Mouse (Mus musculus): ENCODE measurements around the gene Taok2. TPM values are rescaled to one million over a fixed set of nuclear protein-coding genes. Genes with fewer than 3 reads are reported as not detected.

Gene Taok2
- polyA plus RNA-seq, 1 experiment from 2014 or later: 25.9 TPM

- Histone ChIP-seq H3K27ac (ENCODE audit: low read depth, low read length) (no peak overlapping the region), H3K4me3 (ENCODE audit: low read depth, low read length) (peak overlapping the region; percentile 55), H3K4me2 (ENCODE audit: low read length) (peak overlapping the region; percentile 99), H3K9ac (ENCODE audit: low read length) (peak overlapping the region; percentile 74), H3K9me3 (replicated peaks; ENCODE audit: control insufficient read depth, low read length) (no peaks in the 10 kb centered on the region), H3K27me3 (replicated peaks; ENCODE audit: control insufficient read depth, insufficient read depth, low read length) (0 out of 2 replicates have a peak, but pooled peaks cover 8% of the 10 kb centered on the region), H3K36me3 (ENCODE audit: control insufficient read depth, insufficient read depth, low read length) (peaks cover 23% of the 10 kb centered on the region), H3K4me1 (ENCODE audit: control insufficient read depth, insufficient read depth, low read length) (peaks cover 12% of the 10 kb centered on the region)
- ATAC-seq (peak; percentile 29; the same call in 1 of the 2 replicates), DNase-seq (ENCODE audit: low spot score) (peak; percentile 13)
- WGBS: 25% methylated on average over 10 of the region's 10 CpGs
These were observed 35.7 kb downstream of the Taok2 start for GRCm38 (mm10) chr7:126848794-126849193.

GRCm38 (mm10) chr7:126847421-126848398, 36.8 kb downstream of the Taok2 start:
- ATAC-seq (peak; percentile 62), DNase-seq (ENCODE audit: low spot score) (peak; percentile 68)
- no peak overlapping the region for H3K27ac ChIP-seq (ENCODE audit: low read depth, low read length)
- H3K36me3 ChIP-seq (ENCODE audit: control insufficient read depth, insufficient read depth, low read length): peaks cover 12% of the 10 kb centered on the region
- under 1% methylated on average over 73 of the region's 74 CpGs for WGBS
- H3K4me1 ChIP-seq (ENCODE audit: control insufficient read depth, insufficient read depth, low read length): peaks cover 12% of the 10 kb centered on the region
- peak overlapping the region; percentile 55 for H3K4me3 ChIP-seq (ENCODE audit: low read depth, low read length)
- H3K9me3 ChIP-seq (replicated peaks; ENCODE audit: control insufficient read depth, low read length): no peaks in the 10 kb centered on the region
- peak overlapping the region; percentile 99 for H3K4me2 ChIP-seq (ENCODE audit: low read length)
- H3K27me3 ChIP-seq (replicated peaks; ENCODE audit: control insufficient read depth, insufficient read depth, low read length): 0 out of 2 replicates have a peak, but pooled peaks cover 8% of the 10 kb centered on the region
- peak overlapping the region; percentile 74 for H3K9ac ChIP-seq (ENCODE audit: low read length)

GRCm38 (mm10) chr7:126847116-126847420, 37.4 kb downstream of the Taok2 start, which contains the start of gene Doc2a:
Gene Doc2a (plus strand): TSS chr7:126847416.
- Histone ChIP-seq H3K4me3 (ENCODE audit: low read depth, low read length) (peak within 1 kb of the TSS; percentile 55), H3K4me1 (ENCODE audit: control insufficient read depth, insufficient read depth, low read length) (peaks cover 12% of the 10 kb centered on the region), H3K36me3 (ENCODE audit: control insufficient read depth, insufficient read depth, low read length) (peaks cover 6% of the 10 kb centered on the region), H3K9me3 (replicated peaks; ENCODE audit: control insufficient read depth, low read length) (no peaks in the 10 kb centered on the region), H3K4me2 (ENCODE audit: low read length) (peak within 1 kb of the TSS; percentile 99), H3K9ac (ENCODE audit: low read length) (peak within 1 kb of the TSS; percentile 74), H3K27ac (ENCODE audit: low read depth, low read length) (no peak within 1 kb of the TSS), H3K27me3 (replicated peaks; ENCODE audit: control insufficient read depth, insufficient read depth, low read length) (0 out of 2 replicates have a peak, but pooled peaks cover 8% of the 10 kb centered on the region)
- WGBS: 25% methylated on average over 4 of the region's 4 CpGs
- ATAC-seq: no peak
- DNase-seq (ENCODE audit: low spot score): no peak

- Histone ChIP-seq H3K4me3 (ENCODE audit: low read depth, low read length) (no peak overlapping the region), H3K27ac (ENCODE audit: low read depth, low read length) (no peak overlapping the region), H3K4me2 (ENCODE audit: low read length) (no peak overlapping the region), H3K4me1 (ENCODE audit: control insufficient read depth, insufficient read depth, low read length) (peaks cover 12% of the 10 kb centered on the region), H3K9ac (ENCODE audit: low read length) (no peak overlapping the region), H3K9me3 (replicated peaks; ENCODE audit: control insufficient read depth, low read length) (no peaks in the 10 kb centered on the region), H3K36me3 (ENCODE audit: control insufficient read depth, insufficient read depth, low read length) (no peaks in the 10 kb centered on the region), H3K27me3 (replicated peaks; ENCODE audit: control insufficient read depth, insufficient read depth, low read length) (0 out of 2 replicates have a peak, but pooled peaks cover 8% of the 10 kb centered on the region)
- no peak for ATAC-seq
- WGBS: 15% methylated on average over 2 of the region's 2 CpGs
- DNase-seq (ENCODE audit: low spot score): peak; percentile 52
These were observed 39.0 kb downstream of the Taok2 start for GRCm38 (mm10) chr7:126845516-126845915.

- Histone ChIP-seq H3K9ac (ENCODE audit: low read length) (no peak overlapping the region), H3K36me3 (ENCODE audit: control insufficient read depth, insufficient read depth, low read length) (no peaks in the 10 kb centered on the region), H3K27me3 (replicated peaks; ENCODE audit: control insufficient read depth, insufficient read depth, low read length) (no peaks in the 10 kb centered on the region), H3K4me1 (ENCODE audit: control insufficient read depth, insufficient read depth, low read length) (peaks cover 5% of the 10 kb centered on the region), H3K9me3 (replicated peaks; ENCODE audit: control insufficient read depth, low read length) (no peaks in the 10 kb centered on the region), H3K4me3 (ENCODE audit: low read depth, low read length) (no peak overlapping the region), H3K4me2 (ENCODE audit: low read length) (no peak overlapping the region), H3K27ac (ENCODE audit: low read depth, low read length) (no peak overlapping the region)
- ATAC-seq: no peak
- 76% methylated on average over 9 of the region's 9 CpGs for WGBS
- DNase-seq (ENCODE audit: low spot score): no peak
These were observed 41.2 kb downstream of the Taok2 start for GRCm38 (mm10) chr7:126843276-126843675.

GRCm38 (mm10) chr7:126833294-126833693, 51.2 kb downstream of the Taok2 start:
- ATAC-seq (no peak), DNase-seq (ENCODE audit: low spot score) (no peak)
- 0 out of 2 replicates have a peak, but pooled peaks cover 5% of the 10 kb centered on the region for H3K36me3 ChIP-seq (ENCODE audit: control insufficient read depth, insufficient read depth, low read length)
- no peak overlapping the region for H3K9ac ChIP-seq (ENCODE audit: low read length)
- H3K4me2 ChIP-seq (ENCODE audit: low read length): no peak overlapping the region
- no peaks in the 10 kb centered on the region for H3K9me3 ChIP-seq (replicated peaks; ENCODE audit: control insufficient read depth, low read length)
- WGBS: 94% methylated on average over 1 of the region's 1 CpGs
- H3K27ac ChIP-seq (ENCODE audit: low read depth, low read length): no peak overlapping the region
- no peaks in the 10 kb centered on the region for H3K4me1 ChIP-seq (ENCODE audit: control insufficient read depth, insufficient read depth, low read length)
- no peaks in the 10 kb centered on the region for H3K27me3 ChIP-seq (replicated peaks; ENCODE audit: control insufficient read depth, insufficient read depth, low read length)
- H3K4me3 ChIP-seq (ENCODE audit: low read depth, low read length): no peak overlapping the region

GRCm38 (mm10) chr7:126832036-126832598, 52.4 kb downstream of the Taok2 start:
- H3K27ac ChIP-seq (ENCODE audit: low read depth, low read length): 0 out of 2 replicates have a peak overlapping the region, but pooled peaks have one; percentile 5
- H3K4me1 ChIP-seq (ENCODE audit: control insufficient read depth, insufficient read depth, low read length): no peaks in the 10 kb centered on the region
- H3K9ac ChIP-seq (ENCODE audit: low read length): no peak overlapping the region
- DNase-seq (ENCODE audit: low spot score) (peak; percentile 88), ATAC-seq (peak; percentile 91)
- peak overlapping the region; percentile 57 for H3K4me2 ChIP-seq (ENCODE audit: low read length)
- no peaks in the 10 kb centered on the region for H3K27me3 ChIP-seq (replicated peaks; ENCODE audit: control insufficient read depth, insufficient read depth, low read length)
- peak overlapping the region; percentile 23 for H3K4me3 ChIP-seq (ENCODE audit: low read depth, low read length)
- WGBS: under 1% methylated on average over 21 of the region's 21 CpGs
- 0 out of 2 replicates have a peak, but pooled peaks cover 5% of the 10 kb centered on the region for H3K36me3 ChIP-seq (ENCODE audit: control insufficient read depth, insufficient read depth, low read length)
- H3K9me3 ChIP-seq (replicated peaks; ENCODE audit: control insufficient read depth, low read length): no peaks in the 10 kb centered on the region

GRCm38 (mm10) chr7:126831539-126831938, 53.0 kb downstream of the Taok2 start, which contains the start of gene 4930451I11Rik:
Gene 4930451I11Rik (minus strand): TSS chr7:126831639.
- Histone ChIP-seq H3K4me1 (ENCODE audit: control insufficient read depth, insufficient read depth, low read length) (no peaks in the 10 kb centered on the region), H3K36me3 (ENCODE audit: control insufficient read depth, insufficient read depth, low read length) (0 out of 2 replicates have a peak, but pooled peaks cover 5% of the 10 kb centered on the region), H3K27ac (ENCODE audit: low read depth, low read length) (0 out of 2 replicates have a peak within 1 kb of the TSS, but pooled peaks have one; percentile 5), H3K4me2 (ENCODE audit: low read length) (peak within 1 kb of the TSS; percentile 57), H3K9ac (ENCODE audit: low read length) (no peak within 1 kb of the TSS), H3K4me3 (ENCODE audit: low read depth, low read length) (peak within 1 kb of the TSS; percentile 23), H3K27me3 (replicated peaks; ENCODE audit: control insufficient read depth, insufficient read depth, low read length) (no peaks in the 10 kb centered on the region), H3K9me3 (replicated peaks; ENCODE audit: control insufficient read depth, low read length) (no peaks in the 10 kb centered on the region)
- 54% methylated on average over 5 of the region's 5 CpGs for WGBS
- DNase-seq (ENCODE audit: low spot score) (no peak), ATAC-seq (no peak)
